ENCODE assay signal across 21 mouse cellular contexts in genomic region chr9:15101531-15102161, GRCm38 (mm10). TPM values are rescaled to one million over a fixed set of nuclear protein-coding genes. Genes with fewer than 3 reads are reported as not detected.
"Had no signal": no experiment of that assay in that cellular context is flagged by ENCODE, and none has a peak within 500 bp of the region (broad histone marks: within the 10 kb centered on the region; RNA-seq: fewer than 3 reads in every experiment).

No protein-coding gene starts in this region.

- H3K4me1 ChIP-seq: limb, embryonic 15.5 days; lung, embryonic 15.5 days; midbrain, embryonic 13.5 days; neural tube, embryonic 12.5 days; stomach, embryonic 15.5 days had no signal

- H3K9ac ChIP-seq: limb, embryonic 15.5 days; liver, embryonic 15.5 days; lung, embryonic 15.5 days; midbrain, embryonic 13.5 days; neural tube, embryonic 12.5 days; stomach, embryonic 15.5 days had no signal

- DNase-seq: kidney, adult 9 months; kidney, postnatal 36 days; layer of hippocampus, adult 9-11 months; layer of hippocampus, postnatal 36 days; retina, postnatal 1 day; right cerebral cortex, postnatal 4 days; thymus, adult 2 months; thymus, postnatal 25 days had no signal

- H3K9me3 ChIP-seq: limb, embryonic 15.5 days; liver, embryonic 15.5 days; lung, embryonic 15.5 days; midbrain, embryonic 13.5 days; neural tube, embryonic 12.5 days; stomach, embryonic 15.5 days had no signal

- H3K4me3 ChIP-seq: limb, embryonic 15.5 days; liver, embryonic 15.5 days; lung, embryonic 15.5 days; midbrain, embryonic 13.5 days; neural tube, embryonic 12.5 days; stomach, embryonic 15.5 days had no signal

- H3K27ac ChIP-seq: kidney, postnatal 0 days; limb, embryonic 15.5 days; liver, embryonic 15.5 days; lung, embryonic 15.5 days; midbrain, embryonic 13.5 days; neural tube, embryonic 12.5 days; stomach, embryonic 15.5 days had no signal

- H3K27me3 ChIP-seq: limb, embryonic 15.5 days; liver, embryonic 15.5 days; lung, embryonic 15.5 days; midbrain, embryonic 13.5 days; neural tube, embryonic 12.5 days; stomach, embryonic 15.5 days had no signal

- H3K36me3 ChIP-seq: limb, embryonic 15.5 days; liver, embryonic 15.5 days; lung, embryonic 15.5 days; midbrain, embryonic 13.5 days; neural tube, embryonic 12.5 days; stomach, embryonic 15.5 days had no signal

RNA-seq across cellular contexts. Expression of gene Hephl1, which starts 10.3 kb away (rescaled TPM):
- total RNA-seq: layer of hippocampus, adult 18-20 months; layer of hippocampus, postnatal 36 days; left cerebral cortex, adult 8-10 months; left cerebral cortex, postnatal 25 days; neutrophil, adult 5-6 weeks had no signal
- polyA plus RNA-seq: kidney, postnatal 0 days; limb, embryonic 11.5 days; liver, embryonic 15.5 days; lung, embryonic 15.5 days; midbrain, embryonic 13.5 days; neural tube, embryonic 12.5 days; spleen, adult 2 months; stomach, embryonic 15.5 days had no signal
